Mouse (Mus musculus): ENCODE results near the gene 4932429P05Rik. TPM values are rescaled to one million over a fixed set of nuclear protein-coding genes. Genes with fewer than 3 reads are reported as not detected.

The 4932429P05Rik gene
- not detected in 2 replicates for polyA plus RNA-seq (2015; fragmentation: Nextera tagmentation; extraction: Ambion mirVana)

DNA sequence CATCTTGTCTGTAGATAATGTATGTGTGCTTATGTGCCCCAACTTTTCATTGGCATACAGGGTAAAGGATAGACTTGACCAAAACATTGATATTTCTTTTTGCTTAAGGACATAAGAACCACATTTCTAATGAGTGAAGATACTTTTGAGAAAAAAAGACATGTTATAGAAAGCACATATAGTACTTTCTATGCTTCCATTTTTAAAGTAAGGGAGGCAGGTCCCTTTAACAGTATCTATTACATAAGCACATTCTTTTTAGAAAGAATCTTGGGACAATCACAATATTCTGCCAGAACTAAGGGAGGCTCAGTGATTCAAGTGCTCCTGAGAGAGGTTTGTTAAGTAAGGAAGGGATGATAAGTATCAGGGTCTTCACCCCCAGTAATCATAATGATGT is at the start of gene 4932429P05Rik:
4932429P05Rik (plus strand) TSS at position 301 of the 400 bp plus-strand sequence.

Other genes starting within 250 kb of the 4932429P05Rik start
- gene 4930415L06Rik, start 180.6 kb downstream of the 4932429P05Rik start, polyA plus RNA-seq (2015; fragmentation: Nextera tagmentation; extraction: Ambion mirVana) = not detected in 2 replicates